Mouse (Mus musculus) intestine, embryonic 14.5 days (tissue): Measurements from ENCODE around the gene Baz2b. TPM values are rescaled to one million over a fixed set of nuclear protein-coding genes. Genes with fewer than 3 reads are reported as not detected.

Experiments
- ATAC-seq: fragments of 200-750 bp; cut with Nextera tagmentation; replicated peaks from 2 replicates; pipeline ENCODE4 v1.8.0; 2017; ENCODE audit warnings: low read depth, moderate number of reproducible peaks, moderate TSS enrichment, moderate library complexity; ENCODE audit not compliant: low FRiP score, low TSS enrichment
- DNase-seq: peaks from one replicate; pipeline ENCODE4 v3.0.0-alpha.2; 2018; ENCODE audit warnings: low spot score
- H3K27ac ChIP-seq: fragments of 300-500 bp; sonication (generic); 2 replicates; pipeline ENCODE4 v1.5.1; 2014; ENCODE audit warnings: low read depth, mild to moderate bottlenecking, control low read depth
- H3K27me3 ChIP-seq: fragments of 300-500 bp; sonication (generic); replicated peaks from 2 replicates; pipeline ENCODE4 v1.6.1; 2014; ENCODE audit warnings: low read length, control low read depth; ENCODE audit not compliant: control insufficient read depth, insufficient read depth
- H3K36me3 ChIP-seq: fragments of 300-500 bp; sonication (generic); 2 replicates; pipeline ENCODE4 v1.6.1; 2014; ENCODE audit warnings: low read length, control low read depth; ENCODE audit not compliant: control insufficient read depth, insufficient read depth
- H3K4me1 ChIP-seq: fragments of 300-500 bp; sonication (generic); replicated peaks from 2 replicates; pipeline ENCODE4 v1.6.1; 2014; ENCODE audit warnings: low read length, control low read depth, mixed read lengths; ENCODE audit not compliant: control insufficient read depth, insufficient read depth
- H3K4me2 ChIP-seq: fragments of 300-500 bp; sonication (generic); 2 replicates; pipeline ENCODE4 v1.6.1; 2014; ENCODE audit warnings: low read length
- H3K4me3 ChIP-seq: fragments of 300-500 bp; sonication (generic); 2 replicates; pipeline ENCODE4 v1.5.1; 2014; ENCODE audit warnings: low read depth, low read length, control low read depth, mixed read lengths
- H3K9ac ChIP-seq: fragments of 300-500 bp; sonication (generic); 2 replicates; pipeline ENCODE4 v1.6.1; 2014; ENCODE audit warnings: mild to moderate bottlenecking, low read length
- H3K9me3 ChIP-seq: fragments of 300-500 bp; sonication (generic); 2 replicates; pipeline ENCODE4 v1.6.1; 2016; ENCODE audit warnings: low read length, control low read depth; ENCODE audit not compliant: control insufficient read depth
- WGBS: fragments of 180-500 bp; shearing (Covaris S2); extraction: QIAGEN DNeasy Blood & Tissue Kit; methylation state at CpG from one replicate; pipeline ENCODE4 v1.1.7; 2014; 5-methylcytosine and 5-hydroxymethylcytosine counted together
- polyA plus RNA-seq: library from polyadenylated mRNA; unstranded; fragments of >200 nt; fragmentation: Nextera tagmentation; extraction: Ambion mirVana; gene quantifications from 2 replicates; pipeline ENCODE4 v1.2.1, GENCODE M21; 2014

The Baz2b gene
- polyA plus RNA-seq, 1 experiment from 2014 or later, result 52.3 TPM

DNA sequence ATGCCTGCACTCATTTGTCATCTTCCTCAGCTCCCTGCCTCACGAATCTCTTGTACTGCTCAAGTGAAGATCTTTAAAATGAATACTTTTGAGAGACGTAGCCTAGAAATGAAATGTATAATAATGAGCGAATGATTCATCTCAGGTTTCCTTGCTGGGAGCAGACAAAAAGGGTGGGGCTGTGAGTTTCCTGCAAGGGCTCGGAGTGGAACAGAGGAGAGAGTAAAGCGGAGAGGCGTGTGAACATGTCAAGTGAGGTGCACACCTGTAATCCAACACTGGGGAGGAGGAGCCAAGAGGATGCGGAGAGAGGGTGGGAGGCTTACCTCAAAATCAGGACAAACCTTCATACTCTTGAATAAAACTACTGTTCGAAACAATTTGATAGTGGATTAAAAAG, 312.8 kb downstream of the Baz2b start:
- 54% methylated on average over 8 of the region's 8 CpGs for WGBS
- DNase-seq (no peak), ATAC-seq (peak; percentile 71; the same call in 1 of the 2 replicates)
- Histone ChIP-seq H3K36me3 (peaks cover 40% of the 10 kb centered on the region), H3K9me3 (no peaks in the 10 kb centered on the region), H3K4me3 (no peak overlapping the region), H3K4me2 (no peak overlapping the region), H3K27me3 (no peaks in the 10 kb centered on the region), H3K9ac (no peak overlapping the region), H3K4me1 (peaks cover 6% of the 10 kb centered on the region; the same call in 1 of the 2 replicates), H3K27ac (no peak overlapping the region; the same call in 1 of the 2 replicates)

DNA sequence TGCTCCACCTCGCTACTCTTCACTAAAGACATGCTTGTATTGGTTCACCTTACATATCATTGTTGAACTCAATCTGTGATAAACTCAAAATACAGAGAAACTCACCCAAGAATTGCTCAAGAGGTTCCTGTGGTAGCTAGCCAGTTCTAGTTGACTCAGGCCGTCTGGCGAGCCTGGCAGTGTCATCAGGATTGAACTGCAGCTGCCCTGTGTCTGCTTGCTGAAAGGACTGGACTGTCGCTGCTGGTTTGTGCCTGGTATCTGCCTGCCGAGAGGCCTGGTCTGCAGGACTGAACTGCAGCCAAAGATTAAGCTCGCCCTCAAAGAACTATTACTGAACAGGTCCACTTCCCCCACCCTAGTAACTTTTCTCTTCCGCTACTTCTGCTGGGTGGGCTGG, 313.2 kb downstream of the Baz2b start:
- Histone ChIP-seq H3K4me3 (no peak overlapping the region), H3K36me3 (peaks cover 36% of the 10 kb centered on the region), H3K9me3 (no peaks in the 10 kb centered on the region), H3K4me1 (peaks cover 6% of the 10 kb centered on the region; the same call in 1 of the 2 replicates), H3K4me2 (no peak overlapping the region), H3K27ac (no peak overlapping the region; the same call in 1 of the 2 replicates), H3K27me3 (no peaks in the 10 kb centered on the region), H3K9ac (no peak overlapping the region)
- ATAC-seq (no peak), DNase-seq (no peak)
- 56% methylated on average over 7 of the region's 7 CpGs for WGBS

DNA sequence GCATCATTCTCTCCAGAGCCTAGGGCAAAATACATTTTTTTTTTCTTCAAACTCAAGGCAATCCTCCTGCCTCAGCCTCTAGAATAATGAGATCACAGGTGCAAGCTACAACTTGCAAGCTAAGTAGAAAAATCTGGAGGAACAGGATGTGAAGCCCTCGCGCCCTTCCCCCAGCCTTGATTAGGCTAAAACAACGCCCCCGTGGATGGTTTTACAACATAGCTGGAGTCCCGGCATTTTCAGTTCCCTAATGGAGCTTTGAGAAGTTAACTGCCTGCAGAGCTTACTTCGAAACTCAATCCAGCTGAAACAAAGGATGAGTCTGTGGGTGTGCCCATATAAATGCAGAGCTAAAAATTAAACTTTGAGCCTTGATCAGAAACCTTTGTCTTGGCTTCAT, 319.9 kb downstream of the Baz2b start:
- Histone ChIP-seq H3K27ac (no peak overlapping the region), H3K27me3 (no peaks in the 10 kb centered on the region), H3K4me3 (no peak overlapping the region), H3K9ac (no peak overlapping the region), H3K9me3 (no peaks in the 10 kb centered on the region), H3K4me1 (no peaks in the 10 kb centered on the region), H3K4me2 (no peak overlapping the region), H3K36me3 (peaks cover 15% of the 10 kb centered on the region)
- no peak for DNase-seq
- WGBS, result 76% methylated on average over 6 of the region's 6 CpGs
- ATAC-seq, result no peak

DNA sequence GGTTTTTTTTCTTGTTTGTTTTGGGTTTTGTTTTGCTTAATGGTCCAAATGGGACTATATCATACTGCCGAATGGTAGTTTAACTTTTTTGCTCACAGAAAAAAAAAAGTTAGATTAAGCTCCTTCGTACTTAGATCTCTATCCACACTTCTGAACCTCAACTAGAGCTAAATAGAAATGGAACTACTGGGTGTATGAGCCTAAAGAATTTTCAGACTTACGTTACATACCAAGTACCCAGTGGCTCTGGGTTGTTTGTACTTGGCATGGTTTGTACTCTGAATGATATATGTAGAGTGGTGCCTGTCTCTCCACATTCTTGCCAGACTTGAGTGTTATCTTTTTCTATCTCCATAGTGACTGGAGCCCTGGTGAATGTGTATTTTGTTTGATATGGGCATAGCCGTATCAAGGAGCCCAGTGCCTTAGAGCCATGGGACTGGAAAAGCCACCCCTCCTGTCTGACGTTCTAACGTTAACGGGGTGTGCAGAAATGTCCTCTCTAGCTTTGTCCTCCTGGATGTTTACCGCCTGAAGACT, 326.8 kb downstream of the Baz2b start:
- H3K27me3 ChIP-seq, result no peaks in the 10 kb centered on the region
- ATAC-seq (peak; percentile 44), DNase-seq (peak; percentile 49)
- peaks cover 6% of the 10 kb centered on the region; the same call in 1 of the 2 replicates for H3K4me1 ChIP-seq
- H3K36me3 ChIP-seq, result no peaks in the 10 kb centered on the region
- H3K9me3 ChIP-seq, result no peaks in the 10 kb centered on the region; the same call in 1 of the 2 replicates
- peak overlapping the region; percentile 58 for H3K4me2 ChIP-seq
- no peak overlapping the region for H3K27ac ChIP-seq
- 55% methylated on average over 8 of the region's 8 CpGs for WGBS
- H3K9ac ChIP-seq, result no peak overlapping the region
- peak overlapping the region; percentile 84 for H3K4me3 ChIP-seq

DNA sequence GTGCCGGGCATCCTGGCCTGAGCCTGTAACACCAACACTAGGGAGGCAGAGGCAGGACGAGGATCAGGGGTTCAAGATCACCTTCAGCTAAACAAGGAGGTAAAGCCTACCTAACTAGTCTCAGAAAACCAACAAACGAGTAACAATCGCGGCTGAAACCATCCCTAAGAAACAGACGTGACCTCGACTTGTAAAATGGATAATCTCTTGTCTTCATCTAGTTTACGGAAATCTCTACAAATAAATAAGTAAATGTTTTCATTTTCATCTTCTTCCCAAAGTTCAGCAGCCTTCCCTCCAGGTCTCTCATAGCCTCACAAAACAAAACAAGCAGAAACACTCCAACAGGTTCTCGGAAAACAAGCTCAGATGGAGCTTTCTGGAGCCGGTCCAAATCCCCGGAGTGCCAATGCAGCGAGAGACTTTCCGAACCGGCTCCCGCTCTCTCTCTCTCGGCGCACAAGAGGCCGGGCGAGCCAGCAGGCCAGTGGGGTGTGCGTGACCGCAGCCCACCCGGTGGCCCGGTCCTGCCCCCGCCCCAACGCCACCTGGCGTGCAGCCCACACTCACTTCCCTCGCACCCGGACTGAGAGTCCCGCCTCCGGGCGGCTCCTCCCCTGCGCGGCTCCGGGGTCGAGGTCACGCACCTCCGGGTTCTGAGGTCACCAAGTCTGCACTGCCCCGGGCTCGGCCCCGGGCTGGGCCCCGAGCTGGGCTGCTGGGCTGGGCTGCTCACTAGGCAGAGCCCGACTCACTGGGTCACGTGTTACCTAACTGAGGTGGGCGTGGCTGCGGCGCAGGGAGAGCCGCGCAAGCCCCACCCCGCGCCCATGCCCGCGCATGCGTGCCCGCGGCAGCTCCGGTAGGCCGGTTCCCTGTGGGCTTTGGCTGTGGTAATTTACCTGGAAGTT, 327.6 kb downstream of the Baz2b start, which contains the start of gene Wdsub1:
TSS of gene Wdsub1 (minus strand) at position 761 of the 911 bp plus-strand sequence.
- H3K4me3 ChIP-seq, result peak within 1 kb of the TSS; percentile 84
- peak within 1 kb of the TSS; percentile 80 for H3K9ac ChIP-seq
- H3K9me3 ChIP-seq, result no peaks in the 10 kb centered on the region; the same call in 1 of the 2 replicates
- WGBS, result 4% methylated on average over 57 of the region's 57 CpGs
- peaks cover 6% of the 10 kb centered on the region; the same call in 1 of the 2 replicates for H3K4me1 ChIP-seq
- ATAC-seq (peak; percentile 98), DNase-seq (peak; percentile 92)
- H3K27ac ChIP-seq, result peak within 1 kb of the TSS; percentile 80
- no peaks in the 10 kb centered on the region; the same call in 1 of the 2 replicates for H3K36me3 ChIP-seq
- no peaks in the 10 kb centered on the region for H3K27me3 ChIP-seq
- H3K4me2 ChIP-seq, result peak within 1 kb of the TSS; percentile 58

DNA sequence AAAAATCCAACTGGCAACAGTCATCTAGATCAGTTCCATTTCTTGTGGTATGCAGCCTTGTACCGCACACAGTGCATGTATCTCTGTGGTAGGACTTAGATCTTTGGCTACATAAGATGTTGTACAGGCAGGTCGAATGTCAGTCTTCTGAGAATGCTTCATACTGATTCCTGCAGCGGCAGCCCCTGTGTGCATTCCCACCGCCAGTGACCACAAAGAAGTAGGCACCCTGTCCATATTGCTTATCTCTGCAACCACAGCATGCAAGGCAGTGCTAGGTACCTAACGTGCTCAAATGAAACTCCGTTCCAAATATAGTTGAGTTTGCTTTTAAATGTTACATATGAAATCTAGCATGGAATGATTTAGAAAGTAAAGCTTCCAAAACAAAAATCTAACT, 328.2 kb downstream of the Baz2b start:
- WGBS, result 66% methylated on average over 6 of the region's 6 CpGs
- no peak for DNase-seq

DNA sequence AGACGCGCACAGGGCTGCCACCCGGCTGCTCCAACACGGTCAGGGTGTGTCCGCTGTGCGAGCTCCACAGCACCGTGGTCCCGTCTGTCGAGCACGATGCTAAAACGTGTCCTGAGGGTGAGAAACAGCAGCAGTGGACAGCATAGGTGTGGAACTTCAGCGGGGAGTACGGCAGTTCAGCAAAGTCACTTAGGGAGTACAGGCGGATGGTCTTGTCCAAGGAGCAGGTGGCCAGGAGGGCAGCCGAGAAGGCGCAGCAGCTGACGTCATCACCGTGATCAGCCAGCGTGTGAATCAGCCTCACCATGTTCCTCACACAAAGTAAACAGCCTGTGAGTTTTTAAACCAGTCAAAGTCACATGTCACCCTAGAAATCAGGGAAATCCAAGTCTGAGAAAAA, 331.4 kb downstream of the Baz2b start:
- peaks cover 6% of the 10 kb centered on the region; the same call in 1 of the 2 replicates for H3K4me1 ChIP-seq
- no peak overlapping the region for H3K27ac ChIP-seq
- no peak overlapping the region for H3K4me3 ChIP-seq
- ATAC-seq (no peak), DNase-seq (no peak)
- H3K27me3 ChIP-seq, result no peaks in the 10 kb centered on the region
- H3K9ac ChIP-seq, result no peak overlapping the region
- 74% methylated on average over 19 of the region's 19 CpGs for WGBS
- H3K36me3 ChIP-seq, result peaks cover 10% of the 10 kb centered on the region; the same call in 1 of the 2 replicates
- no peaks in the 10 kb centered on the region; the same call in 1 of the 2 replicates for H3K9me3 ChIP-seq
- no peak overlapping the region for H3K4me2 ChIP-seq

More for the DNA sequence above, 328.2 kb downstream of the Baz2b start:
- Histone ChIP-seq H3K4me1 (peaks cover 6% of the 10 kb centered on the region; the same call in 1 of the 2 replicates), H3K4me2 (peak overlapping the region; percentile 58), H3K9me3 (no peaks in the 10 kb centered on the region; the same call in 1 of the 2 replicates), H3K27me3 (no peaks in the 10 kb centered on the region), H3K4me3 (peak overlapping the region; percentile 84), H3K27ac (no peak overlapping the region), H3K9ac (no peak overlapping the region), H3K36me3 (peaks cover 3% of the 10 kb centered on the region; the same call in 1 of the 2 replicates)
- ATAC-seq, result no peak

DNA sequence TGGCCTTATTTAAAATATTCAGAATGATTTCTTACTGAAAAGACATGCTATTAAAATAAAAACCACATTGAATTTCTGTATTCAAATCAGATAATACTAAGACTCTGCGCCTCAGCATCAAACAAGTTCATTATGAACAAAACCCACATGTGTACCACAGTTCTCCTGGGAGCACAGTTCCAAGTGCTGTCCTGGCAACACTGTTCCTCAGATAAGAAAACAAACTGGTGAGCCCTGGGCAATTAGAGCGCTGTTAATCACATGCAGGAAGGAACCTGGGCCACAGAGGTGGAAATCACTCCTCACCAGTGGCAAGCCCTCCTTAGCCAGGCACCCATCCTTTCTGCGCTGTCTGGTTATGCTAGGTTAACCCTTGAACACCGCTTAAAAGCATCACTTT, 332.3 kb downstream of the Baz2b start:
- Histone ChIP-seq H3K4me3 (no peak overlapping the region), H3K4me2 (no peak overlapping the region), H3K27ac (no peak overlapping the region), H3K4me1 (peaks cover 6% of the 10 kb centered on the region; the same call in 1 of the 2 replicates), H3K36me3 (peaks cover 19% of the 10 kb centered on the region), H3K9ac (no peak overlapping the region), H3K27me3 (no peaks in the 10 kb centered on the region), H3K9me3 (no peaks in the 10 kb centered on the region; the same call in 1 of the 2 replicates)
- DNase-seq (no peak), ATAC-seq (no peak)
- WGBS, result 87% methylated on average over 4 of the region's 4 CpGs
